Mouse (Mus musculus): Measurements from ENCODE around the gene Cebpe.

GRCm38 (mm10) chr14:54696752-54697151 lies 15.2 kb downstream of the Cebpe start:
- no peak for TF ChIP-seq MAFK (IDR thresholded peaks at IDR 0.05; ENCODE audit: insufficient read depth, low read depth, low read length)
- no peak for TF ChIP-seq ZNF384 (IDR thresholded peaks at IDR 0.05; ENCODE audit: low read depth, low read length)
- no peak for TF ChIP-seq ZC3H11A (IDR thresholded peaks at IDR 0.05; ENCODE audit: borderline replicate concordance, low read depth, low read length)
- no peak for TF ChIP-seq HCFC1 (IDR thresholded peaks at IDR 0.05; ENCODE audit: borderline replicate concordance, insufficient read depth, low read length)
- no peak for TF ChIP-seq CHD2 (IDR thresholded peaks at IDR 0.05; ENCODE audit: low read depth, low read length)
